Mouse (Mus musculus) liver, adult (tissue): ENCODE measurements around the gene Usp11.

ENCODE experiments used
- GATA4 ChIP-seq: IDR thresholded peaks from 2 replicates; pipeline ENCODE4 v1.6.1; 2014; ENCODE audit warnings: mild to moderate bottlenecking, low read length; ENCODE audit not compliant: insufficient replicate concordance

The Usp11 gene

GRCm38 (mm10) chrX:20703741-20704290, at the start of gene Usp11:
Gene Usp11 (plus strand): TSS chrX:20703906.
- TF ChIP-seq GATA4: no peak

- no peak for TF ChIP-seq GATA4
Measured at GRCm38 (mm10) chrX:20657593-20657992, 46.1 kb upstream of the Usp11 start.

- TF ChIP-seq GATA4: no peak
Measured at GRCm38 (mm10) chrX:20658026-20658652, 45.6 kb upstream of the Usp11 start, which contains the start of gene Uba1. Gene Uba1 (plus strand): TSS chrX:20658326.

- no peak for TF ChIP-seq GATA4
Measured at GRCm38 (mm10) chrX:20658891-20659406, 44.8 kb upstream of the Usp11 start.

GRCm38 (mm10) chrX:20662317-20662715, 41.4 kb upstream of the Usp11 start:
- no peak for TF ChIP-seq GATA4

GRCm38 (mm10) chrX:20662716-20663443, 40.8 kb upstream of the Usp11 start:
- TF ChIP-seq GATA4: no peak

GRCm38 (mm10) chrX:20663444-20663790, 40.3 kb upstream of the Usp11 start:
- no peak for TF ChIP-seq GATA4

- no peak for TF ChIP-seq GATA4
Measured at GRCm38 (mm10) chrX:20687519-20688067, 16.1 kb upstream of the Usp11 start, which contains the start of gene Cdk16. Gene Cdk16 (plus strand): TSS chrX:20687954.

- no peak for TF ChIP-seq GATA4
Measured at GRCm38 (mm10) chrX:20688068-20688547, 15.6 kb upstream of the Usp11 start.

GRCm38 (mm10) chrX:20688615-20689014, 15.1 kb upstream of the Usp11 start:
- no peak for TF ChIP-seq GATA4

GRCm38 (mm10) chrX:20691566-20691965, 12.1 kb upstream of the Usp11 start:
- no peak for TF ChIP-seq GATA4

- TF ChIP-seq GATA4: no peak
Measured at GRCm38 (mm10) chrX:20692616-20693015, 11.1 kb upstream of the Usp11 start.

- no peak for TF ChIP-seq GATA4
Measured at GRCm38 (mm10) chrX:20695842-20696241, 7.9 kb upstream of the Usp11 start.

- no peak for TF ChIP-seq GATA4
Measured at GRCm38 (mm10) chrX:20704295-20705082, 783 bp downstream of the Usp11 start.

- TF ChIP-seq GATA4: no peak
Measured at GRCm38 (mm10) chrX:20705083-20705402, 1.3 kb downstream of the Usp11 start.
